Mouse (Mus musculus) urinary bladder, postnatal 14 days (tissue): Measurements from ENCODE around the gene Olfr1218.
"Not testable (repeated sequence)": the region's sequence is repeated elsewhere in the genome, so short reads cannot be mapped to it uniquely, and the experiment has no call there.

Source experiments
- DNase-seq: peaks from one replicate; pipeline ENCODE4 v3.0.0; 2021; ENCODE audit warnings: low spot score

Gene Olfr1218

DNA sequence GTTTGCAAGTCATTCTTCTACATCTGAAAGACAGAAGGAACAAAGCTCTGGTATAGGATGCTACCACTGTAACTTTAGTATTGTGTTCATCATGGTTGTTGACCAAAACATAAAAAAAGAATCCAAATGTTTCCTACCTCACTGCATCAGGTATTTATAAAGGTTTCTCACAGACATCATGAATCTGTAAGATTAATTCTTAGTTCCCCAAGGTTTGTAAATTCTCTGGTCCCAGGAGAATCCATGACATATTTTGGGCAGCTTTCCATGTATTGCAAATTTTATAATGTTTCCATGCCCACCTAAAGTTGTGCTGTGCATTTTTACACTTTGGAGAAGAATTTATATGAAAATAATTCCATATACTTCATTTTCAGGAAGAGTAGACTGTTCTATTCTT lies at the start of gene Olfr1218:
TSS of gene Olfr1218 (minus strand) at position 101 of the 400 bp plus-strand sequence.
- no peak for DNase-seq

DNA sequence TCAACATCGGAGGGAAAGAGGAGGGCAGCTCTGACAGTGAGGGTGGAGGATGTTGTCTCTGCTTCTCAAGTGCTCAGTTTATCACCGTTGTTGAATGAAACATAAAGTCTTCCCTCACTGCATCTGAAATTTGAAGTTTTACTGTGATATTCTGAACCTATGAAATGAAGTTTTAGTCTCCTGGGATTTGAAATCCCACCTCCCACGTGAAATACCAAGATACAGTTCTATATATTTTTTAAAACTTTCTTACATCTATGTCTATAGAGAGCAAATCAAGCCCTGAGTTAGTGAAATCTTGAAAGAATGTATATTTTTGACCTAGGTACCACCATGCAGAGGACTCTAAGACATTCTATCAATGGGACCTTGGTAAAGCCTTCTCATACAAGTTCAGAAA lies 45.7 kb upstream of the Olfr1218 start, which contains the start of gene Olfr1220:
TSS of gene Olfr1220 (minus strand) at position 101 of the 400 bp plus-strand sequence.
- DNase-seq = no peak

DNA sequence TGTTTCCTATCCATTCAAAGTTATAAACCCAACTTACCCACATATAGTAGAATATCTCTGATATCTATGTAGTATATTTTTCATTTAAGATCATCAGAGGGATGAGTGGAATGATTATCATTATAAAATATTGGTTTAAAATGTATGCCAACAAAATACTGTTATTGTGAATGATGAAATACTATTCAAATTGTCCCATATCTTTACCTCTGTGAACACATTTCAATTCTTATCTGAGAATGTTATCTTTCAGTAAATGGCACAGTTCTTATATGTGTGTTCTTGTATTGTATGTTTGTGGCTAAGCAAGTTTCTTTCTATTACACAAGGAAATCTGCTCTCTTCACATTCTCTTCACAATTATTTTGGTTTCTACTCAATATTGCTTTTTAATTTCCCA lies 44.7 kb upstream of the Olfr1218 start:
- DNase-seq = no peak

DNA sequence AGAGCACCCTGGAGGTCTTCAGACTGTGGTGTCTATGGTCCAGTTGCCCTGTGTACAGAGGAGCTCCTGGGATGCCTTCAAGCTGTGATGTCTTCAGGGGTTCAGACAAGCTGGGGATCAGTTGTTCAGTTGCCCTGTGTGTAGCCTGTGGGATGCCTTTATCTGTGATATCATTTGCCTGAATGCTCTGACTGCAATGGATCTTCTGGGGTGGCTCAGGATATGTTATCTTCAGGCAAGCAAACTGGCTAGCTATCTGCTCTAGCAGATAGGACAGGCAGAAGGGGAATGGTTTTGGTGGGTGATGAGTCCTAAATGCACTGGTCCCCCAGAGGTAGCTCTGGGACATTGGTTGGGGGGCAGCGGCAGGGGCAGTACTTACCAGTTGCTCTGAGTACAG lies 32.9 kb upstream of the Olfr1218 start:
- DNase-seq = no peak

DNA sequence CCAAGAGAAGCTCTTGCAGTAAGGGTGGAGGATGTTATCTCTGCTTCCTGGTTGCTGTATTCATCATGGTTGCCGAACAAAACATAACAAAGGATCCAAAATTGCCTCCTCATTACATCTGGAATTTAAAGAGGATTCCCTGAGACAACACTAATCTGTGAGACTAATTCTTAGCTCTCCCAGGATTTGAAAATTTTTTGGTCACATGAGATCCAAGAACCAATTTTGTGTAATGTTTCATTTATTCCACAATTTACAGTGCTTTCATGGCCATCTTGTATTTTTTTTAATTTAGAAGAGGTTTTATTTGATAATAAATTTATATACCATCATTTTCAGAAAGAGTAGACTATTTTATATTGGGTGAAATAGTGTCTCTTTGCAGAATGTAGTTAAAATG lies 22.4 kb upstream of the Olfr1218 start, which contains the start of gene Olfr1219:
TSS of gene Olfr1219 (minus strand) at position 101 of the 400 bp plus-strand sequence.
- no peak for DNase-seq

DNA sequence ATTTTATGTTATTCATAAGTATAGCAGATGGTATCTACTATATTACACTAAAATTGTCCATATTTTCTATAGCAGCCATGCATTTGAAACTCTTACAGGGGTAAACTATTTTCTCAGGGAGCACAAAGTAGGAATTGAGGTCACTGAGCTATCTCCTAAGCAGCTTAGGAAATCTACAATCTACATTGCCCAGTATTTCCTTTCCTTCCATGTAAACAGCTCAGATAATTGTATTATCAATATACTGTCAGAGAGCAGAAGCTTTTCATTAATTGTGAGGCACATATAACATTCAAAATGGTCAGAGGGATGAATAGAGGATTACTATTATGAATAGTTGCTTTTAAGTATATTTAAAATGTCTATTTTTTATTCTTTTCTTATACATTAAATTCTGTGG lies 20.5 kb upstream of the Olfr1218 start:
- no peak for DNase-seq

DNA sequence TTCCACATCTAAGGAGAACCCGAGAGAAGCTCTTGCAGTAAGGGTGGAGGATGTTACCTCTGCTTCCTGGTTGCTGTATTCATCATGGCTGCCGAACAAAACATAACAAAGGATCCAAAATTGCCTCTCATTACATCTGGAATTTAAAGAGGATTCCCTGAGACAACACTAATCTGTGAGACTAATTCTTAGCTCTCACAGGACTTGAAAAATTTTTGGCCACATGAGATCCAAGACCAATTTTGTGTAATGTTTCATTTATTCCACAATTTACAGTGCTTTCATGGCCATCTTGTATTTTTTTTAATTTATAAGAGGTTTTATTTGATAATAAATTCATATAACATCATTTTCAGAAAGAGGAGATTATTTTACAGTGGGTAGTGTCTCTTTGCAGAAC lies 29.0 kb downstream of the Olfr1218 start, which contains the start of gene Olfr1217:
TSS of gene Olfr1217 (minus strand) at position 101 of the 400 bp plus-strand sequence.
- no peak for DNase-seq

DNA sequence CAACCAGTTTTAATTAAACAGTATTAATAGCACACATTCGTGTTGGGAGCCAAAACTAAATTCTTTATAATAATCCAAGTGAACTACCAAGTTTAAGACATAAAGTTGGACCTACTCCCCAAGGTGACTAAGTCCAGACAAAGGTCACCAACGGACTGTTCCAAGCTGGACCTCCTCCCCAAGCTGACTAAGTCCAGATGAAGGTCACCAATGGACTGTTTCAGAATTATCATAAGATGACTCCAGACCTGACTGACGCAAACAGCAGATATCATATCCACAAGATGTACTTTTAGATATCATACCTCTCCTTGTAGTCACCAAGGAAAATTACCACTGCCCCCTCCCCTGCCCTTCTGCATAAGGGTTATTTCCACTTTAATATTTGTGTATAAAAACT lies 39.6 kb downstream of the Olfr1218 start:
- not testable (repeated sequence) for DNase-seq

DNA sequence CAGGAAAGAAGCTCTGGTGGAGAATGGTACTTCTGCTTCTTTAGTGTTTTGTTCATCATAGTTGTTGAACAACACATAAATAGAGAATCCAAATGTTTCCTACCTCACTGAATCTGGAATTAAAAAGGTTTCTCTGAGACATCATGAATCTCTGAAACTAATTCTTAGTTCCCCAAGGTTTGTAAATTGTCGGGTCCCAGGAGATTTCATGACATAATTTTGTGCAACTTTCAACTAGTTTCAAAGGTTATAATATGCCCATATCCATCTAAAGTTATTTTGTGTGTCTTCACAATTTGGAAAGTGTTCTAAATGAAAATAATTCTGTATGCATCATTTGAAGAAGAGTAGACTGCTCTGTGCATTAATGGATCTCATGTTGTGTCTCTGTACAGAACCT lies 42.7 kb downstream of the Olfr1218 start, which contains the start of gene Olfr1216:
TSS of gene Olfr1216 (minus strand) at position 101 of the 400 bp plus-strand sequence.
- no peak for DNase-seq

DNA sequence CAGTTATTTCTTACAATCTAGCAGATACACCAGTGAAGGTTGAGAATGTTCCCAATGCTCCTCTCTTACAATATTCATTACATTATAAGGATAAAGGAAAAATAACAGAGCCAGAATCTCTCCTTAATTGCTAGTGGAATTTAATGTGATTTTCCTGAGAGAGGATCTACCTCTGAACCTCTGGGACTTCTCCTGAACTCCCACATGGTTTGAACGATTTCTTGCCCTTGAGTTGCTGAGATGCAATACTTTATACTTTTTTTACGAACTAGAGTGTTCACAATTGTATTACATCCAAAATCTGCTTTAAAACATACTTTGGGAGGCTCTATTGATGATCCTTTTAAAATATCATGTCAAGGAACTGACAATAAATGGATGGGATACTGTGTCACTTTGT lies 54.1 kb downstream of the Olfr1218 start, which contains the start of gene Olfr1215:
TSS of gene Olfr1215 (minus strand) at position 101 of the 400 bp plus-strand sequence.
- no peak for DNase-seq
